Mouse (Mus musculus): Measurements from ENCODE around the gene Cdk7. TPM values are rescaled to one million over a fixed set of nuclear protein-coding genes. Genes with fewer than 3 reads are reported as not detected.
"Not testable (repeated sequence)": the region's sequence is repeated elsewhere in the genome, so short reads cannot be mapped to it uniquely, and the experiment has no call there.

Cdk7 gene
- total and polyA plus RNA-seq, 3 experiments, result 11.2 to 24.0 (median 21.7) TPM

GRCm38 (mm10) chr13:100742831-100743230 is 12.1 kb upstream of the Cdk7 start:
- no peak overlapping the region for H3K9ac ChIP-seq (ENCODE audit: low read depth, low read length)
- intact Hi-C loops (cut with DNase I), result loop anchor here (1.0 kb wide), 1 partner anchor 32 kb away; the partner anchor contains the start of gene Cenph
- H3K79me2 ChIP-seq (replicated peaks; ENCODE audit: control insufficient read depth, insufficient read depth, low read length), result no peaks in the 10 kb centered on the region
- 85% methylated on average over 5 of the region's 5 CpGs for WGBS
- peaks cover 2% of the 10 kb centered on the region for H3K4me1 ChIP-seq (ENCODE audit: control insufficient read depth, insufficient read depth, low read length)
- H3K4me3 ChIP-seq, result peak overlapping the region; percentile 100; the same call in 1 of the 2 replicates
- TF ChIP-seq CTCF (IDR thresholded peaks at IDR 0.05), result no peak
- no peak for TF ChIP-seq EP300 (IDR thresholded peaks at IDR 0.05; ENCODE audit: insufficient read depth, low read depth, low read length)
- TF ChIP-seq POLR2A (IDR thresholded peaks at IDR 0.05; ENCODE audit: insufficient read depth, low read depth, low read length), result no peak
- no peak for DNase-seq
- no peaks in the 10 kb centered on the region for H3K27me3 ChIP-seq (ENCODE audit: control insufficient read depth, insufficient read depth, low read length)
- peaks cover 2% of the 10 kb centered on the region for H3K36me3 ChIP-seq (ENCODE audit: control insufficient read depth, insufficient read depth, low read length)
- H3K27ac ChIP-seq, result no peak overlapping the region

GRCm38 (mm10) chr13:100732756-100733155 is 2.0 kb upstream of the Cdk7 start:
- no peaks in the 10 kb centered on the region for H3K27me3 ChIP-seq (ENCODE audit: control insufficient read depth, insufficient read depth, low read length)
- H3K4me3 ChIP-seq, result no peak overlapping the region
- peaks cover 9% of the 10 kb centered on the region for H3K4me1 ChIP-seq (ENCODE audit: control insufficient read depth, insufficient read depth, low read length)
- 96% methylated on average over 2 of the region's 2 CpGs for WGBS
- H3K79me2 ChIP-seq (replicated peaks; ENCODE audit: control insufficient read depth, insufficient read depth, low read length), result peaks cover 1% of the 10 kb centered on the region; the same call in 1 of the 2 replicates
- intact Hi-C loops (cut with DNase I), result loop anchor here (5.0 kb wide), 1 partner anchor 80 kb away; the partner anchor contains the start of genes Ak6, Rad17 and Taf9
- H3K27ac ChIP-seq, result no peak overlapping the region
- DNase-seq, result no peak
- H3K36me3 ChIP-seq (ENCODE audit: control insufficient read depth, insufficient read depth, low read length), result peaks cover 15% of the 10 kb centered on the region
- TF ChIP-seq POLR2A (IDR thresholded peaks at IDR 0.05; ENCODE audit: insufficient read depth, low read depth, low read length) (no peak), EP300 (IDR thresholded peaks at IDR 0.05; ENCODE audit: insufficient read depth, low read depth, low read length) (no peak), CTCF (IDR thresholded peaks at IDR 0.05) (no peak)
- H3K9ac ChIP-seq (ENCODE audit: low read depth, low read length), result no peak overlapping the region

GRCm38 (mm10) chr13:100731462-100732046 is 815 bp upstream of the Cdk7 start:
- 94% methylated on average over 6 of the region's 6 CpGs for WGBS
- H3K79me2 ChIP-seq (replicated peaks; ENCODE audit: control insufficient read depth, insufficient read depth, low read length); H3K9ac ChIP-seq (ENCODE audit: low read depth, low read length); H3K4me1 ChIP-seq (ENCODE audit: control insufficient read depth, insufficient read depth, low read length); H3K27me3 ChIP-seq (ENCODE audit: control insufficient read depth, insufficient read depth, low read length); H3K4me3 ChIP-seq; DNase-seq; H3K27ac ChIP-seq: not testable (repeated sequence)
- intact Hi-C loops (cut with DNase I), result loop anchor here (1.0 to 5.0 kb wide), 2 partner anchors 13 to 79 kb away; partner anchors contain the start of genes Ak6, Mrps36, Rad17 and Taf9
- TF ChIP-seq CTCF (IDR thresholded peaks at IDR 0.05), result 0 out of 2 replicates have a peak, but pooled peaks have one; percentile 1
- peaks cover 19% of the 10 kb centered on the region for H3K36me3 ChIP-seq (ENCODE audit: control insufficient read depth, insufficient read depth, low read length)

- peak overlapping the region; percentile 89 for H3K9ac ChIP-seq (ENCODE audit: low read depth, low read length)
- H3K36me3 ChIP-seq (ENCODE audit: control insufficient read depth, insufficient read depth, low read length), result peaks cover 23% of the 10 kb centered on the region
- WGBS, result under 1% methylated on average over 30 of the region's 30 CpGs
- H3K27ac ChIP-seq, result peak overlapping the region; percentile 89
- H3K27me3 ChIP-seq (ENCODE audit: control insufficient read depth, insufficient read depth, low read length), result no peaks in the 10 kb centered on the region; the same call in 1 of the 2 replicates
- DNase-seq, result peak; percentile 9 to 32
- H3K4me1 ChIP-seq (ENCODE audit: control insufficient read depth, insufficient read depth, low read length), result peaks cover 13% of the 10 kb centered on the region
- intact Hi-C loops (cut with DNase I), result loop anchor here (5.0 kb wide), 1 partner anchor 78 kb away; the partner anchor contains the start of genes Ak6, Rad17 and Taf9
- peaks cover 3% of the 10 kb centered on the region for H3K79me2 ChIP-seq (replicated peaks; ENCODE audit: control insufficient read depth, insufficient read depth, low read length)
- no peak for TF ChIP-seq POLR2A (IDR thresholded peaks at IDR 0.05; ENCODE audit: insufficient read depth, low read depth, low read length)
- no peak for TF ChIP-seq CTCF (IDR thresholded peaks at IDR 0.05)
- TF ChIP-seq EP300 (IDR thresholded peaks at IDR 0.05; ENCODE audit: insufficient read depth, low read depth, low read length), result no peak
- H3K4me3 ChIP-seq, result peak overlapping the region; percentile 56
These were observed 432 bp downstream of the Cdk7 start for GRCm38 (mm10) chr13:100730153-100730860.

GRCm38 (mm10) chr13:100728530-100728929 is 2.2 kb downstream of the Cdk7 start:
- WGBS, result 86% methylated on average over 4 of the region's 4 CpGs
- H3K79me2 ChIP-seq (replicated peaks; ENCODE audit: control insufficient read depth, insufficient read depth, low read length); H3K4me3 ChIP-seq; H3K27ac ChIP-seq; DNase-seq; H3K27me3 ChIP-seq (ENCODE audit: control insufficient read depth, insufficient read depth, low read length); intact Hi-C loops (cut with DNase I); H3K9ac ChIP-seq (ENCODE audit: low read depth, low read length): not testable (repeated sequence)
- peaks cover 26% of the 10 kb centered on the region for H3K36me3 ChIP-seq (ENCODE audit: control insufficient read depth, insufficient read depth, low read length)
- peaks cover 15% of the 10 kb centered on the region for H3K4me1 ChIP-seq (ENCODE audit: control insufficient read depth, insufficient read depth, low read length)

- intact Hi-C loops (cut with DNase I), result no loop called here
- H3K27ac ChIP-seq, result no peak overlapping the region
- H3K79me2 ChIP-seq (replicated peaks; ENCODE audit: control insufficient read depth, insufficient read depth, low read length), result peaks cover 3% of the 10 kb centered on the region
- no peak for DNase-seq
- H3K4me3 ChIP-seq, result no peak overlapping the region
- TF ChIP-seq EP300 (IDR thresholded peaks at IDR 0.05; ENCODE audit: insufficient read depth, low read depth, low read length) (no peak), POLR2A (IDR thresholded peaks at IDR 0.05; ENCODE audit: insufficient read depth, low read depth, low read length) (no peak), CTCF (IDR thresholded peaks at IDR 0.05) (no peak)
- peaks cover 26% of the 10 kb centered on the region for H3K36me3 ChIP-seq (ENCODE audit: control insufficient read depth, insufficient read depth, low read length)
- WGBS, result 44% methylated on average over 5 of the region's 5 CpGs
- H3K27me3 ChIP-seq (ENCODE audit: control insufficient read depth, insufficient read depth, low read length), result no peaks in the 10 kb centered on the region; the same call in 1 of the 2 replicates
- H3K9ac ChIP-seq (ENCODE audit: low read depth, low read length), result no peak overlapping the region
- H3K4me1 ChIP-seq (ENCODE audit: control insufficient read depth, insufficient read depth, low read length), result peaks cover 15% of the 10 kb centered on the region
These were observed 2.7 kb downstream of the Cdk7 start for GRCm38 (mm10) chr13:100728086-100728485.

Measured in heart, adult 2 months (tissue).